Mouse (Mus musculus) neural tube, embryonic 12.5 days (tissue): ENCODE data around the gene Slc16a12. TPM values are rescaled to one million over a fixed set of nuclear protein-coding genes. Genes with fewer than 3 reads are reported as not detected.

Experiments
- ATAC-seq: fragments of 200-750 bp; cut with Nextera tagmentation; 2 replicates; pipeline ENCODE4 v1.8.0; 2017; ENCODE audit warnings: low read depth, mild to moderate bottlenecking, moderate TSS enrichment, moderate library complexity; ENCODE audit not compliant: low FRiP score
- H3K27ac ChIP-seq: fragments of 300-500 bp; sonication (generic); 2 replicates; pipeline ENCODE4 v1.5.1; 2016
- H3K27me3 ChIP-seq: fragments of 300-500 bp; sonication (generic); replicated peaks from 2 replicates; pipeline ENCODE4 v1.6.1; 2016; ENCODE audit warnings: mild to moderate bottlenecking
- H3K36me3 ChIP-seq: fragments of 300-500 bp; sonication (generic); 2 replicates; pipeline ENCODE4 v1.6.1; 2016; ENCODE audit warnings: mild to moderate bottlenecking
- H3K4me1 ChIP-seq: fragments of 300-500 bp; sonication (generic); 2 replicates; pipeline ENCODE4 v1.6.1; 2016
- H3K4me2 ChIP-seq: fragments of 300-500 bp; sonication (generic); replicated peaks from 2 replicates; pipeline ENCODE4 v1.6.1; 2016; ENCODE audit warnings: mild to moderate bottlenecking
- H3K4me3 ChIP-seq: fragments of 300-500 bp; sonication (generic); 2 replicates; pipeline ENCODE4 v1.5.1; 2016
- H3K9ac ChIP-seq: fragments of 300-500 bp; sonication (generic); 2 replicates; pipeline ENCODE4 v1.6.1; 2016; ENCODE audit warnings: mild to moderate bottlenecking
- H3K9me3 ChIP-seq: fragments of 300-500 bp; sonication (generic); 2 replicates; pipeline ENCODE4 v1.6.1; 2016; ENCODE audit warnings: mild to moderate bottlenecking
- WGBS: fragments of 180-500 bp; shearing (Covaris S2); methylation state at CpG from one replicate; pipeline ENCODE4 v1.1.7; 2016; 5-methylcytosine and 5-hydroxymethylcytosine counted together
- polyA plus RNA-seq: library from polyadenylated mRNA; unstranded; fragments of >200 nt; fragmentation: Nextera tagmentation; extraction: Ambion mirVana; gene quantifications from 2 replicates; pipeline ENCODE4 v1.2.1, GENCODE M21; 2016

The Slc16a12 gene
- polyA plus RNA-seq, result 2.1 and 2.4 TPM in 2 replicates

- Histone ChIP-seq H3K9ac (peak within 1 kb of the TSS; percentile 57), H3K36me3 (no peaks in the 10 kb centered on the region), H3K4me1 (peaks cover 9% of the 10 kb centered on the region; the same call in 1 of the 2 replicates), H3K9me3 (no peaks in the 10 kb centered on the region), H3K27ac (no peak within 1 kb of the TSS), H3K4me2 (peak within 1 kb of the TSS; percentile 98), H3K4me3 (peak within 1 kb of the TSS; percentile 62), H3K27me3 (peaks cover 7% of the 10 kb centered on the region)
- peak; percentile 84 for ATAC-seq
- WGBS, result under 1% methylated on average over 58 of the region's 61 CpGs
Measured at GRCm38 (mm10) chr19:34746688-34747504, at the start of gene Slc16a12. Slc16a12 (minus strand) TSS chr19:34747289.

- no peaks in the 10 kb centered on the region for H3K9me3 ChIP-seq
- H3K27ac ChIP-seq, result no peak overlapping the region
- WGBS, result 86% methylated on average over 4 of the region's 4 CpGs
- no peaks in the 10 kb centered on the region for H3K36me3 ChIP-seq
- 0 out of 2 replicates have a peak, but pooled peaks cover 4% of the 10 kb centered on the region for H3K4me1 ChIP-seq
- H3K27me3 ChIP-seq, result no peaks in the 10 kb centered on the region
- no peak overlapping the region for H3K4me2 ChIP-seq
- ATAC-seq, result no peak
- H3K9ac ChIP-seq, result no peak overlapping the region
- no peak overlapping the region for H3K4me3 ChIP-seq
Measured at GRCm38 (mm10) chr19:34796396-34796795, 49.3 kb upstream of the Slc16a12 start.

- Histone ChIP-seq H3K4me2 (no peak overlapping the region), H3K27me3 (no peaks in the 10 kb centered on the region), H3K27ac (no peak overlapping the region), H3K9ac (no peak overlapping the region), H3K4me1 (no peaks in the 10 kb centered on the region), H3K9me3 (no peaks in the 10 kb centered on the region), H3K36me3 (no peaks in the 10 kb centered on the region), H3K4me3 (no peak overlapping the region)
- 97% methylated on average over 2 of the region's 2 CpGs for WGBS
- ATAC-seq, result no peak
Measured at GRCm38 (mm10) chr19:34782491-34782890, 35.4 kb upstream of the Slc16a12 start.

GRCm38 (mm10) chr19:34778993-34779392, 31.9 kb upstream of the Slc16a12 start:
- no peaks in the 10 kb centered on the region for H3K9me3 ChIP-seq
- ATAC-seq, result no peak
- WGBS, result 92% methylated on average over 1 of the region's 1 CpGs
- H3K27ac ChIP-seq, result no peak overlapping the region
- no peak overlapping the region for H3K4me3 ChIP-seq
- H3K4me2 ChIP-seq, result no peak overlapping the region
- no peaks in the 10 kb centered on the region for H3K36me3 ChIP-seq
- H3K4me1 ChIP-seq, result no peaks in the 10 kb centered on the region
- H3K9ac ChIP-seq, result no peak overlapping the region
- no peaks in the 10 kb centered on the region for H3K27me3 ChIP-seq

GRCm38 (mm10) chr19:34778098-34778497, 31.0 kb upstream of the Slc16a12 start:
- no peak overlapping the region for H3K4me3 ChIP-seq
- H3K9ac ChIP-seq, result no peak overlapping the region
- H3K4me2 ChIP-seq, result no peak overlapping the region
- no peaks in the 10 kb centered on the region for H3K27me3 ChIP-seq
- ATAC-seq, result no peak
- no peaks in the 10 kb centered on the region for H3K36me3 ChIP-seq
- H3K9me3 ChIP-seq, result no peaks in the 10 kb centered on the region
- H3K27ac ChIP-seq, result no peak overlapping the region
- no peaks in the 10 kb centered on the region for H3K4me1 ChIP-seq

GRCm38 (mm10) chr19:34772775-34773174, 25.7 kb upstream of the Slc16a12 start:
- WGBS, result 26% methylated on average over 6 of the region's 6 CpGs
- Histone ChIP-seq H3K27ac (no peak overlapping the region), H3K4me1 (no peaks in the 10 kb centered on the region), H3K36me3 (no peaks in the 10 kb centered on the region), H3K9me3 (no peaks in the 10 kb centered on the region), H3K4me2 (no peak overlapping the region), H3K4me3 (no peak overlapping the region), H3K27me3 (no peaks in the 10 kb centered on the region), H3K9ac (no peak overlapping the region)
- ATAC-seq, result no peak

GRCm38 (mm10) chr19:34770764-34771163, 23.7 kb upstream of the Slc16a12 start:
- no peak for ATAC-seq
- H3K27ac ChIP-seq, result no peak overlapping the region
- H3K9me3 ChIP-seq, result no peaks in the 10 kb centered on the region

GRCm38 (mm10) chr19:34758754-34759153, 11.7 kb upstream of the Slc16a12 start:
- ATAC-seq, result no peak
- Histone ChIP-seq H3K36me3 (no peaks in the 10 kb centered on the region), H3K4me1 (no peaks in the 10 kb centered on the region), H3K4me3 (no peak overlapping the region), H3K27me3 (no peaks in the 10 kb centered on the region), H3K4me2 (no peak overlapping the region), H3K27ac (no peak overlapping the region), H3K9ac (no peak overlapping the region), H3K9me3 (no peaks in the 10 kb centered on the region)
- 86% methylated on average over 1 of the region's 1 CpGs for WGBS

More at GRCm38 (mm10) chr19:34770764-34771163, 23.7 kb upstream of the Slc16a12 start:
- Histone ChIP-seq H3K9ac (no peak overlapping the region), H3K36me3 (no peaks in the 10 kb centered on the region), H3K4me3 (no peak overlapping the region), H3K4me1 (no peaks in the 10 kb centered on the region), H3K27me3 (no peaks in the 10 kb centered on the region), H3K4me2 (no peak overlapping the region)
- WGBS, result 85% methylated on average over 6 of the region's 6 CpGs

GRCm38 (mm10) chr19:34756561-34757240, 9.6 kb upstream of the Slc16a12 start:
- no peak overlapping the region for H3K27ac ChIP-seq
- ATAC-seq, result no peak
- no peaks in the 10 kb centered on the region for H3K36me3 ChIP-seq
- H3K4me2 ChIP-seq, result no peak overlapping the region
- H3K9ac ChIP-seq, result no peak overlapping the region
- 92% methylated on average over 7 of the region's 7 CpGs for WGBS
- no peaks in the 10 kb centered on the region for H3K4me1 ChIP-seq
- no peak overlapping the region for H3K4me3 ChIP-seq
- no peaks in the 10 kb centered on the region for H3K27me3 ChIP-seq
- no peaks in the 10 kb centered on the region for H3K9me3 ChIP-seq

GRCm38 (mm10) chr19:34755680-34756079, 8.6 kb upstream of the Slc16a12 start:
- Histone ChIP-seq H3K9me3 (no peaks in the 10 kb centered on the region), H3K27ac (no peak overlapping the region), H3K9ac (no peak overlapping the region), H3K4me2 (no peak overlapping the region), H3K4me1 (no peaks in the 10 kb centered on the region), H3K36me3 (no peaks in the 10 kb centered on the region), H3K4me3 (no peak overlapping the region), H3K27me3 (no peaks in the 10 kb centered on the region)
- ATAC-seq, result no peak
- WGBS, result 91% methylated on average over 1 of the region's 1 CpGs

- H3K9ac ChIP-seq, result no peak overlapping the region
- 68% methylated on average over 5 of the region's 5 CpGs for WGBS
- no peak overlapping the region for H3K4me2 ChIP-seq
- no peak overlapping the region for H3K27ac ChIP-seq
- H3K27me3 ChIP-seq, result no peaks in the 10 kb centered on the region
- H3K4me1 ChIP-seq, result no peaks in the 10 kb centered on the region
- no peak for ATAC-seq
- no peaks in the 10 kb centered on the region for H3K36me3 ChIP-seq
- no peaks in the 10 kb centered on the region for H3K9me3 ChIP-seq
- no peak overlapping the region for H3K4me3 ChIP-seq
Measured at GRCm38 (mm10) chr19:34753243-34753642, 6.2 kb upstream of the Slc16a12 start.

- Histone ChIP-seq H3K4me2 (no peak overlapping the region), H3K9me3 (no peaks in the 10 kb centered on the region), H3K4me1 (no peaks in the 10 kb centered on the region), H3K4me3 (no peak overlapping the region), H3K9ac (no peak overlapping the region), H3K27me3 (no peaks in the 10 kb centered on the region), H3K27ac (no peak overlapping the region), H3K36me3 (no peaks in the 10 kb centered on the region)
- 88% methylated on average over 3 of the region's 3 CpGs for WGBS
- no peak for ATAC-seq
Measured at GRCm38 (mm10) chr19:34752391-34753092, 5.5 kb upstream of the Slc16a12 start.
